Mouse (Mus musculus) hematopoietic stem cell, adult 5-6 weeks (primary cell): ENCODE results near the gene Tbc1d10c. TPM values are rescaled to one million over a fixed set of nuclear protein-coding genes. Genes with fewer than 3 reads are reported as not detected.
A peak's percentile ranks its signal among the peaks of the same experiment; 100 is the strongest.

ENCODE experiments used
- ATAC-seq, 2 experiments: fragments of 125-278 bp in 1 of 2; replicated peaks in 1 of 2; 2 replicates each; pipeline ENCODE4 v1.8.0; 2016 to 2017; ENCODE audit warnings: inconsistent platforms in 2 of 2, mild to moderate bottlenecking in 2 of 2, moderate number of reproducible peaks in 2 of 2, low read depth in 1 of 2, moderate TSS enrichment in 1 of 2; ENCODE audit not compliant: low FRiP score in 2 of 2, poor library complexity in 2 of 2, severe bottlenecking in 2 of 2, insufficient read depth in 1 of 2, low TSS enrichment in 1 of 2
- total RNA-seq: library from RNA; stranded (forward); fragments of 172-1452, 232-1000 nt; gene quantifications from 2 replicates; pipeline ENCODE4 v1.2.3, GENCODE M21; 2017

Gene Tbc1d10c
- total RNA-seq, 1 experiment from 2014 or later = 59.8 TPM

- ATAC-seq = no peak
Measured at GRCm38 (mm10) chr19:4197180-4197579, 6.1 kb upstream of the Tbc1d10c start.

- no peak for ATAC-seq
Measured at GRCm38 (mm10) chr19:4196548-4196947, 5.5 kb upstream of the Tbc1d10c start.

DNA sequence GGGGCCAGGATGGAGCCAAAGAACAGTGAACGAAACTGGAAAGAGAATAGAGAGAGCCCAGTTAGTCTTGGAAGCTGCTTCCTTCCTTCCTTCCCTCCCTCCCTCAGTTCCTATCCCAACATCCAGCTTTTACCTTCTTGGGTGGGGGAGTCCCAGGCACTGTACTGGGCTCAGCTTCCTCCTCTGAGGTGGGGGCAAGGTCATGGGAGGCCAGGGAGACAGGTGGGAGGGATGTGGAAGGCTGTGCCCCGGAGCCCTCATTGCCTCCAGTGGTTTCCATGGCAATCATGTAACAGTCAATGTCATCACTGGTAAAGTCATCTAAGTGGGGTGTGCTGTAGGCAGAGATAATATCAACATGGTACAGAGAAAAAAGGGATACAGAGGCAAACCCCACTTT, 5.0 kb upstream of the Tbc1d10c start:
- no peak for ATAC-seq

DNA sequence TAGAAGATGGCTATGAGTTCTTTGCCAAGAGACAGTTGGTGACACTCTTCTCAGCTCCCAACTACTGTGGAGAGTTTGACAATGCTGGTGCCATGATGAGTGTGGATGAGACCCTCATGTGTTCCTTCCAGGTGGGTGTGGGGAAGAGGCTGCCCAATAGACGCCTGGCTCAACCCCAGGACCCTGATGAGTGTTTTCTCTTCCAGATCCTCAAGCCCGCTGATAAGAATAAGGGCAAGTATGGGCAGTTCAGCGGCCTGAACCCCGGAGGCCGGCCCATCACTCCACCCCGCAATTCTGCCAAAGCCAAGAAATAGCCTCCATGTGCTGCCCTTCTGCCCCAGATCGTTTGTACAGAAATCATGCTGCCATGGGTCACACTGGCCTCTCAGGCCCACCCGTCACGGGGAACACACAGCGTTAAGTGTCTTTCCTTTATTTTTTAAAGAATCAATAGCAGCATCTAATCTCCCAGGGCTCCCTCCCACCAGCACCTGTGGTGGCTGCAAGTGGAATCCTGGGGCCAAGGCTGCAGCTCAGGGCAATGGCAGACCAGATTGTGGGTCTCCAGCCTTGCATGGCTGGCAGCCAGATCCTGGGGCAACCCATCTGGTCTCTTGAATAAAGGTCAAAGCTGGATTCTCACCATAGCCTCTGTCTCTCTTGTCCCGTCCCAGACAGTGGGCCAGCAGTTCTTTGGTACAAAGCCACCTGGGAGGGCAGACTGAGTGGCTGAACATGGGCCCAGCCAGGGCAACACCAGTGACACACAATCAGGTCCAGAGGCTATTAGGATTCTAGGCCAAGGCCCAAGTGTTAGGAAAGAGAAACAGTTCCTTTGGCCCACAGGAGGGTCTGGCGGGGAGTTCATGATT, 3.9 kb upstream of the Tbc1d10c start:
- ATAC-seq = no peak

- ATAC-seq = no peak
Measured at GRCm38 (mm10) chr19:4194021-4194724, 3.1 kb upstream of the Tbc1d10c start.

GRCm38 (mm10) chr19:4193129-4193528, 2.0 kb upstream of the Tbc1d10c start:
- no peak for ATAC-seq

- ATAC-seq = no peak
Measured at GRCm38 (mm10) chr19:4192251-4192985, 1.3 kb upstream of the Tbc1d10c start.

GRCm38 (mm10) chr19:4191528-4192250, 605 bp upstream of the Tbc1d10c start, which contains the start of gene Ppp1ca:
Gene Ppp1ca (plus strand): TSS chr19:4192065.
- ATAC-seq = peak; percentile 82 to 86

GRCm38 (mm10) chr19:4189051-4189620, 1.9 kb downstream of the Tbc1d10c start:
- no peak for ATAC-seq

- ATAC-seq = no peak
Measured at GRCm38 (mm10) chr19:4187303-4187702, 3.8 kb downstream of the Tbc1d10c start.

DNA sequence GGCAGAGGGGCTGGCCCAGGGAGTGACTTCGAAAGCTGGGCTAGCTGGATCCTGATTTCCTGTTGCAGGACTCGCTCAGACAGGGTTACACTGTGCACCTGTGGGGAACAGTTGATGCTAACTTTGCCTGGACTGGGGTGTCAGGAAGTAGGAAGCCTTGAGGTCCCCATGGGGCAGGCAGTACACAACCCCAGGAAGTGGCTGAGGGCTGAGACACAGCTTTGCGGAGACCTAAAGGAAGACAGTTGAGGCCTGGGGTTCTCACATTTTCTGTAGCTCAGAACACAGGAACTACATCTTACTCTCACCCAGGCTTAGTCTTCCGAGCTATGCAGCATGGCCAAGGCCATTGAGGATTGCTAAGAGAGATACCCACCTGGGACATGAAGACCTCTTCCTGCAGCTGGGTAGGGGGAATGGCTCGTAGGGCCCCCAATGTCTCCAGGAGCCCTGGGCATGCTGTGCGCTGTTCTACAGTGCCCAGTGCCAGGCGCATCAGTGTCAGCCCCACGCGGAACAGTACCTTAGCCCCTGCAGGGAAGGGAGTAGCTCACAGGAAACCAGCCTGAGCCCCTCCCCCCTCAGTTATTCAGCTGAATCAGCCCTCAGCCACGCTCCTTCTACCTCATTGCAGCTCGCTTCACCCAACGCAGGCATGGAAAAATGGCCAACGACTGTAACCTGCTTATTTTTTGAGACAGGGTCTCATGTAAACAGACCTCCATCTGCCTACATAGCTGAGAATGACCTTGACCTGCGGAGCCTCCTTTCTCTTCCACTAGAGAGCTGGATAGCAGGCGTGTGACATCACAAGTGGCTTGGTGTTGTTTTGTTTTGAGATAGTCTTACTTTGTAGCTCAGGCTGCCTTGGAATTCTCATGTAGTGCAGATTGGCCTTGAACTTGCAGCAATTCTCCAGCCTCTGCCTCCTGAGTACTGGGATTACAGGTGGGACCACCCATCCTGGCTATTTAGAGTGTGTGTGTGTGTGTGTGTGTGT, 5.8 kb downstream of the Tbc1d10c start:
- peak; percentile 65 to 75 for ATAC-seq

DNA sequence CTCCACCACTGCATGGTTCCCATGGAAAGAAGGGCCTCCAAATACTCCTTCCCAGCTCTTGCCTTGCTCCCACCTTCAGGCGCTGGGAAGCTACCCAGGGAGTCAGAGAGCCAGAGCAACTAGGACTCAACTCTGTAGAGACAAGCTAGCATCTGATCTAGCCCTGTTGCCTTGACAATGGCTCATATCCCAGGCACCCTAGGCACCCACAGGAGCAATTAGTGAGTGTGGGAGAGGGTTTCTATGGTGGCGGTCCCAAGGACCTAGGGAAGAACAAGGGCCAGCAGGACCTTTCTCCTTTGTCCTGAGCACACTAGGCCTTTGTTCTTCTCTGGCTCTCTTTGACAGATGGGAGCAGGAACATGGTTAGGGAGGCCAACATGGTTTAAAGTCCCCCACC, 7.4 kb downstream of the Tbc1d10c start:
- no peak for ATAC-seq

DNA sequence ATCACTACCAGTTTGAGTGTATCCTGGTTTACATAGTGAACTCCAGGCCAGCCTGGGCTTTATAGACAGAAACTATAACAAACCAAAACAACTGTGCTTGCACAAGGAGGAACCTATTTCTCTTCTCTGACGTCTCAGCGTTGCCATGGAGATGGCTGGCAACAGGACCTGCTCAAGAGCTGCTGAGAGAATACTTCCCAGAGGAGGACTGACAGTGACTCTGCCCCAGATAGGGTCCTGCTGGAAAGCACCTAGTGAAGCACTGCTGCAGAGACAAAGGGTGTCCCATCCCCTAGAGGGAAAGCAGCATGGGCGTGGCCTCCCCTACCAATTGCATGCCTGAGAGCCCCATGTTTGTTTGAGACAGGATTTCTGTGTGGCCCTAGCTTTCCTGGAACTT, 9.2 kb downstream of the Tbc1d10c start:
- ATAC-seq = peak; percentile 54 to 63; a peak in 3 of 4 replicates

GRCm38 (mm10) chr19:4180411-4180810, 10.7 kb downstream of the Tbc1d10c start:
- peak in 1 of 2 experiments; percentile 12; a peak in 1 of 4 replicates for ATAC-seq

DNA sequence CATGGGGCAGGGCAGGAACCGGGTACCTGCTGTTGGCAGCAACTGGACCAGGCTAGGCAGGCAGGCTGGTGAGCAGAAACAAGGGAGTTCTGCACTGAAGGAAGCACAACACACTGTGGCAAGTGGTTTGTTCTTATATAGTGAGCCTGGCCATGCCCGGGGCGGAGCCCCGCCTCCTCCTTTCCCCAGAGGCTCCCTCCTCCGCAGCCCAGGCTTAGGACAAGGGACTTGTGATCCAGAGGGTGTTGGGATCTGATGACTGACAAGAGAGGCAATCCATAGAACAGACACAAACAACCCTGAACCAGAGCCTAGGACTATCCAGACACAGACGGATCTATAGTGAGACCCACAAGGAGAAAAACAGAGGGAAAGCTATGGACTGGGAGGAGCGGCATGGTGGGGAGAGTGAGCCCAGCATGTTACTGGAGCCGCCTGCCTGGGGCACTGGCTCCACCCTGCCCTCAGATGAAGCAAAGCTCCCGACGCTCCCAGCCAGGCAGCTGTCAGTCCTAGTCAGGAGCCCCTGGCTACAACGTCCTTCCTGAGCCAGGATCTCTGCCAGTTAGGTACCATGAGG, 15.6 kb downstream of the Tbc1d10c start, which contains the start of gene Carns1:
TSS of gene Carns1 (minus strand) at position 112 of the 580 bp plus-strand sequence.
- no peak for ATAC-seq
